Mouse (Mus musculus): Measurements from ENCODE around the gene Zfp341. TPM values are rescaled to one million over a fixed set of nuclear protein-coding genes. Genes with fewer than 3 reads are reported as not detected.

Gene Zfp341
- total and polyA plus RNA-seq, 3 experiments = 0.58 to 4.4 (median 1.6) TPM

DNA sequence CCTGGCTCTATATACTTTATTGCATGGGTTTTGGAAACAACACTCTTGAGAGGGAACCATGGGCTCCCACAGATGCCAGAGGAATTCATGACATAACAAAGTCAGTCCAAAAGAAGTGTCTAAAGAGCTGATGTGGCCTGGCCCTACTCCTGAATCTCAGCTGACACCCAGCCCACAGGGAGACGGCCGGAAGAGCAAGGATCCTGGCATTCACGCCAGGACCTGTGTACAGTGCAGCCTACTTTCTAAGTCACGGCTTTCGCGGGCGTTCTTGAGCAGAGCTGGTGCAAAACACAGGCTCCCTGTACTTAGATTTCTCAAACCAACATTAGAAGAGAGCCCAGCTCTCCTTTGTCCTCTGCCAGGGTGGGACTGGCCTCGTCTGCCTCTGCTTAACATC, 32.5 kb upstream of the Zfp341 start:
- Histone ChIP-seq H3K9me3 (replicated peaks; ENCODE audit: low read length) (no peaks in the 10 kb centered on the region), H3K36me3 (replicated peaks in 1 of 2; ENCODE audit: control insufficient read depth in 1 of 2, insufficient read depth in 1 of 2, low read length in 1 of 2) (no peaks in the 10 kb centered on the region), H3K4me1 (ENCODE audit: control insufficient read depth in 1 of 2, insufficient read depth in 2 of 2) (peaks cover 0 to 16% of the 10 kb centered on the region in 2 experiments; a peak in 2 of 4 replicates), H3K4me3 (replicated peaks in 1 of 3; ENCODE audit: low read depth in 2 of 3, low read length in 2 of 3, poor library complexity in 1 of 3) (no peak overlapping the region), H3K27me3 (replicated peaks) (no peaks in the 10 kb centered on the region), H3K79me2 (replicated peaks; ENCODE audit: control insufficient read depth, extremely low read depth, insufficient read depth, poor library complexity, severe bottlenecking) (no peaks in the 10 kb centered on the region), H3K9ac (ENCODE audit: insufficient read depth, low read depth) (no peak overlapping the region), H3K4me2 (ENCODE audit: insufficient read depth, low read depth, poor library complexity, severe bottlenecking) (no peak overlapping the region), H3K27ac (ENCODE audit: insufficient read depth, low read depth) (no peak overlapping the region)
- dilution Hi-C loops (cut with MboI; ENCODE audit: extremely low pct_ligation_motif_present, extremely low pct_unique_long_range_greater_than_20kb, low sequenced_read_pairs) = no loop called here
- DNase-seq (ENCODE audit: extremely low read depth) = no peak
- in situ Hi-C loops (cut with MboI; ENCODE audit: low pct_ligation_motif_present, low pct_unique_long_range_greater_than_20kb, low sequenced_read_pairs) = no loop called here
- TF ChIP-seq SIN3A (IDR thresholded peaks at IDR 0.05; ENCODE audit: low read length) = no peak
- no peak for TF ChIP-seq NELFE (IDR thresholded peaks at IDR 0.05; ENCODE audit: low read depth, low read length)
- no peak for TF ChIP-seq RAD21 (IDR thresholded peaks at IDR 0.05; ENCODE audit: low read depth, low read length)
- no peak for TF ChIP-seq ZMIZ1 (IDR thresholded peaks at IDR 0.05; ENCODE audit: low read depth, low read length)
- no peak for TF ChIP-seq UBTF (IDR thresholded peaks at IDR 0.05; ENCODE audit: low read depth, low read length)

GRCm38 (mm10) chr2:154581421-154581820, 31.7 kb upstream of the Zfp341 start:
- Histone ChIP-seq H3K9ac (ENCODE audit: insufficient read depth, low read depth) (no peak overlapping the region), H3K4me1 (ENCODE audit: control insufficient read depth in 1 of 2, insufficient read depth in 2 of 2) (peaks cover 0 to 11% of the 10 kb centered on the region in 2 experiments; a peak in 2 of 4 replicates)
- dilution Hi-C loops (cut with MboI; ENCODE audit: extremely low pct_ligation_motif_present, extremely low pct_unique_long_range_greater_than_20kb, low sequenced_read_pairs) = no loop called here

GRCm38 (mm10) chr2:154583906-154584872, 28.9 kb upstream of the Zfp341 start:
- no peaks in the 10 kb centered on the region for H3K9me3 ChIP-seq (replicated peaks; ENCODE audit: low read length)
- H3K4me2 ChIP-seq (ENCODE audit: insufficient read depth, low read depth, poor library complexity, severe bottlenecking) = no peak overlapping the region
- no peak overlapping the region for H3K9ac ChIP-seq (ENCODE audit: insufficient read depth, low read depth)
- H3K4me3 ChIP-seq (replicated peaks in 1 of 3; ENCODE audit: low read depth in 2 of 3, low read length in 2 of 3, poor library complexity in 1 of 3) = no peak overlapping the region
- no peak overlapping the region for H3K27ac ChIP-seq (ENCODE audit: insufficient read depth, low read depth)
- no peak for TF ChIP-seq SIN3A (IDR thresholded peaks at IDR 0.05; ENCODE audit: low read length)
- no peak for TF ChIP-seq MYC (IDR thresholded peaks at IDR 0.05; ENCODE audit: low read depth, low read length)
- TF ChIP-seq EP300 (IDR thresholded peaks at IDR 0.05; ENCODE audit: low read length) = no peak
- TF ChIP-seq ETS1 (conservative IDR thresholded peaks at IDR 0.05; ENCODE audit: low read depth, low read length) = no peak
- TF ChIP-seq ELF1 (IDR thresholded peaks at IDR 0.05; ENCODE audit: low read depth, low read length) = no peak
- no peak for TF ChIP-seq TCF12 (IDR thresholded peaks at IDR 0.05; ENCODE audit: low read depth, low read length)
- TF ChIP-seq RAD21 (IDR thresholded peaks at IDR 0.05; ENCODE audit: low read depth, low read length) = no peak
- TF ChIP-seq ZKSCAN1 (IDR thresholded peaks at IDR 0.05; ENCODE audit: borderline replicate concordance, low read depth, low read length) = no peak
- TF ChIP-seq CHD2 (IDR thresholded peaks at IDR 0.05; ENCODE audit: low read length) = no peak
- TF ChIP-seq POLR2AphosphoS2 (IDR thresholded peaks at IDR 0.05; ENCODE audit: low read depth, low read length) = no peak
- no peaks in the 10 kb centered on the region for H3K4me1 ChIP-seq (ENCODE audit: control insufficient read depth in 1 of 2, insufficient read depth in 2 of 2)
- in situ Hi-C loops (cut with MboI; ENCODE audit: low pct_ligation_motif_present, low pct_unique_long_range_greater_than_20kb, low sequenced_read_pairs) (no loop called here), dilution Hi-C loops (cut with MboI; ENCODE audit: extremely low pct_ligation_motif_present, extremely low pct_unique_long_range_greater_than_20kb, low sequenced_read_pairs) (no loop called here)
- no peaks in the 10 kb centered on the region for H3K79me2 ChIP-seq (replicated peaks; ENCODE audit: control insufficient read depth, extremely low read depth, insufficient read depth, poor library complexity, severe bottlenecking)
- DNase-seq (ENCODE audit: extremely low read depth) = no peak
- no peaks in the 10 kb centered on the region for H3K27me3 ChIP-seq (replicated peaks)
- peaks cover 2 to 15% of the 10 kb centered on the region in 2 experiments for H3K36me3 ChIP-seq (replicated peaks in 1 of 2; ENCODE audit: control insufficient read depth in 1 of 2, insufficient read depth in 1 of 2, low read length in 1 of 2)

More at GRCm38 (mm10) chr2:154581421-154581820, 31.7 kb upstream of the Zfp341 start:
- in situ Hi-C loops (cut with MboI; ENCODE audit: low pct_ligation_motif_present, low pct_unique_long_range_greater_than_20kb, low sequenced_read_pairs) = no loop called here
- Histone ChIP-seq H3K9me3 (replicated peaks; ENCODE audit: low read length) (no peaks in the 10 kb centered on the region), H3K27me3 (replicated peaks) (no peaks in the 10 kb centered on the region), H3K4me2 (ENCODE audit: insufficient read depth, low read depth, poor library complexity, severe bottlenecking) (no peak overlapping the region), H3K27ac (ENCODE audit: insufficient read depth, low read depth) (no peak overlapping the region), H3K36me3 (replicated peaks in 1 of 2; ENCODE audit: control insufficient read depth in 1 of 2, insufficient read depth in 1 of 2, low read length in 1 of 2) (no peaks in the 10 kb centered on the region), H3K79me2 (replicated peaks; ENCODE audit: control insufficient read depth, extremely low read depth, insufficient read depth, poor library complexity, severe bottlenecking) (no peaks in the 10 kb centered on the region), H3K4me3 (replicated peaks in 1 of 3; ENCODE audit: low read depth in 2 of 3, low read length in 2 of 3, poor library complexity in 1 of 3) (no peak overlapping the region)
- TF ChIP-seq RAD21 (IDR thresholded peaks at IDR 0.05; ENCODE audit: low read depth, low read length) (no peak; the same call in 1 of the 2 replicates), RCOR1 (conservative IDR thresholded peaks at IDR 0.05; ENCODE audit: low read depth, low read length) (no peak), KAT2A (IDR thresholded peaks at IDR 0.05; ENCODE audit: insufficient replicate concordance, low read length) (no peak), ZKSCAN1 (IDR thresholded peaks at IDR 0.05; ENCODE audit: borderline replicate concordance, low read depth, low read length) (no peak), CTCF (conservative IDR thresholded peaks at IDR 0.05 in 1 of 2, IDR thresholded peaks at IDR 0.05 in 1 of 2; ENCODE audit: low read depth in 2 of 2, low read length in 2 of 2) (peak; percentile 7 to 19; a peak in 1 of 4 replicates), ETS1 (conservative IDR thresholded peaks at IDR 0.05; ENCODE audit: low read depth, low read length) (no peak), EP300 (IDR thresholded peaks at IDR 0.05; ENCODE audit: low read length) (no peak), NRF1 (IDR thresholded peaks at IDR 0.05; ENCODE audit: low read depth, low read length) (no peak)
- DNase-seq (ENCODE audit: extremely low read depth) = no peak

Measured in CH12.LX (cell line).